Mouse (Mus musculus): Measurements from ENCODE around the gene Fam214a. TPM values are rescaled to one million over a fixed set of nuclear protein-coding genes. Genes with fewer than 3 reads are reported as not detected.

Fam214a gene
- 0.84 and 1.4 TPM in 2 replicates for polyA plus RNA-seq (2012; rRNA removed; ENCODE audit: low replicate concordance)

GRCm38 (mm10) chr9:74952756-74953247 is at the start of gene Fam214a:
Fam214a (plus strand) TSS chr9:74952884.

GRCm38 (mm10) chr9:75037451-75038356 is 85.0 kb downstream of the Fam214a start, which contains the start of gene Arpp19:
Arpp19 (plus strand) TSS chr9:75037614.

GRCm38 (mm10) chr9:75070457-75071028 is 117.9 kb downstream of the Fam214a start, which contains the start of gene Myo5a:
Myo5a (plus strand) TSS chr9:75071015.

Other genes starting within 250 kb of the Fam214a start
- 0.33 TPM in 1 of 2 replicates, not detected in the other for gene Onecut1, start 91.0 kb upstream of the Fam214a start, polyA plus RNA-seq (2012; rRNA removed; ENCODE audit: low replicate concordance)
- 3.3 and 3.4 TPM in 2 replicates for gene Arpp19, start 84.7 kb downstream of the Fam214a start, polyA plus RNA-seq (2012; rRNA removed; ENCODE audit: low replicate concordance)
- 0.33 and 0.57 TPM in 2 replicates for gene Myo5a, start 118.1 kb downstream of the Fam214a start, polyA plus RNA-seq (2012; rRNA removed; ENCODE audit: low replicate concordance)

All from duodenum, adult 2 months (tissue).